Mouse (Mus musculus): ENCODE measurements around the gene Rpl27. TPM values are rescaled to one million over a fixed set of nuclear protein-coding genes. Genes with fewer than 3 reads are reported as not detected.
"Not testable (repeated sequence)": the region's sequence is repeated elsewhere in the genome, so short reads cannot be mapped to it uniquely, and the experiment has no call there.

Gene Rpl27
- total RNA-seq, 1 experiment = 1,307 TPM

GRCm38 (mm10) chr11:101433396-101433795 lies 8.7 kb upstream of the Rpl27 start:
- DNase-seq (ENCODE audit: low read depth, low spot score) = no peak
- Histone ChIP-seq H3K9ac (ENCODE audit: insufficient read depth, low read depth, low read length, poor library complexity, severe bottlenecking) (no peak overlapping the region), H3K4me1 (ENCODE audit: control insufficient read depth in 2 of 2, insufficient read depth in 2 of 2, low read length in 2 of 2, poor library complexity in 1 of 2) (peaks cover 7 to 13% of the 10 kb centered on the region in 2 experiments), H3K36me3 (ENCODE audit: control insufficient read depth, insufficient read depth, low read length, poor library complexity, severe bottlenecking) (peaks cover 18% of the 10 kb centered on the region), H3K4me3 (ENCODE audit: insufficient read depth in 1 of 2, low read depth in 1 of 2, low read length in 2 of 2, poor library complexity in 1 of 2, severe bottlenecking in 1 of 2) (no peak overlapping the region), H3K9me3 (ENCODE audit: control insufficient read depth, insufficient read depth, low read depth, low read length) (no peaks in the 10 kb centered on the region), H3K27ac (ENCODE audit: insufficient read depth, low read depth, low read length, poor library complexity, severe bottlenecking) (no peak overlapping the region)
- TF ChIP-seq MAFK (IDR thresholded peaks at IDR 0.05; ENCODE audit: insufficient read depth, low read depth, low read length) (no peak), CHD2 (IDR thresholded peaks at IDR 0.05; ENCODE audit: low read depth, low read length) (no peak), ZNF384 (IDR thresholded peaks at IDR 0.05; ENCODE audit: low read depth, low read length) (no peak), HCFC1 (IDR thresholded peaks at IDR 0.05; ENCODE audit: borderline replicate concordance, insufficient read depth, low read length) (no peak), ZC3H11A (IDR thresholded peaks at IDR 0.05; ENCODE audit: borderline replicate concordance, low read depth, low read length) (no peak)
- in situ Hi-C loops (cut with MboI; ENCODE audit: low sequenced_read_pairs in 2 of 2, unreplicated experiment in 2 of 2) = no loop called here

GRCm38 (mm10) chr11:101435831-101436230 lies 6.3 kb upstream of the Rpl27 start:
- Histone ChIP-seq H3K9me3 (ENCODE audit: control insufficient read depth, insufficient read depth, low read depth, low read length) (no peaks in the 10 kb centered on the region), H3K4me3 (ENCODE audit: insufficient read depth in 1 of 2, low read depth in 1 of 2, low read length in 2 of 2, poor library complexity in 1 of 2, severe bottlenecking in 1 of 2) (no peak overlapping the region), H3K9ac (ENCODE audit: insufficient read depth, low read depth, low read length, poor library complexity, severe bottlenecking) (no peak overlapping the region), H3K27ac (ENCODE audit: insufficient read depth, low read depth, low read length, poor library complexity, severe bottlenecking) (no peak overlapping the region), H3K4me1 (ENCODE audit: control insufficient read depth in 2 of 2, insufficient read depth in 2 of 2, low read length in 2 of 2, poor library complexity in 1 of 2) (peaks cover 5 to 13% of the 10 kb centered on the region in 2 experiments; a peak in 3 of 4 replicates), H3K36me3 (ENCODE audit: control insufficient read depth, insufficient read depth, low read length, poor library complexity, severe bottlenecking) (peaks cover 15% of the 10 kb centered on the region)
- in situ Hi-C loops (cut with MboI; ENCODE audit: low sequenced_read_pairs in 2 of 2, unreplicated experiment in 2 of 2) = no loop called here
- DNase-seq (ENCODE audit: low read depth, low spot score) = no peak
- TF ChIP-seq CHD2 (IDR thresholded peaks at IDR 0.05; ENCODE audit: low read depth, low read length) = no peak

DNA sequence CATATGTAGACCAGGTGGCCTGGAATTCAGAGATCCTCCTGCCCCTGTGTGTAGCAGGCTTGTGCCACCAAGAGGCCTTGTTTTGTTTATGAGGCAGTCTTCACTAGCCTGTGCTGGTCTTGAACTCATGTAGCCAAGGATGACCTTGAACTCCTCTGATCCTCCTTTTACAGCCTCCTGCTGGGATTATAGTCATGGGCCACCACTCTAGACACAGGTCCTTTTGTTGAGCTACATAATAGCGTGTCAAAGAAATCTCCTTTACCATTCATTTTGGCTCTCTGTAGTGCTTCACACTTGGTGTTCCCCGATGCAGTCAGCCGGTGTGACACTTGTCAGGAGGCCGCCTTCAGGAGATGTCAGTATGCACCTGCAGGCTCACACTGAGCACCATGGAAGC lies 5.2 kb upstream of the Rpl27 start:
- no peak overlapping the region for H3K27ac ChIP-seq (ENCODE audit: insufficient read depth, low read depth, low read length, poor library complexity, severe bottlenecking)
- peaks cover 5 to 11% of the 10 kb centered on the region in 2 experiments; a peak in 3 of 4 replicates for H3K4me1 ChIP-seq (ENCODE audit: control insufficient read depth in 2 of 2, insufficient read depth in 2 of 2, low read length in 2 of 2, poor library complexity in 1 of 2)
- H3K4me3 ChIP-seq (ENCODE audit: insufficient read depth in 1 of 2, low read depth in 1 of 2, low read length in 2 of 2, poor library complexity in 1 of 2, severe bottlenecking in 1 of 2) = no peak overlapping the region
- H3K36me3 ChIP-seq (ENCODE audit: control insufficient read depth, insufficient read depth, low read length, poor library complexity, severe bottlenecking) = peaks cover 9% of the 10 kb centered on the region
- H3K9me3 ChIP-seq (ENCODE audit: control insufficient read depth, insufficient read depth, low read depth, low read length) = no peaks in the 10 kb centered on the region
- DNase-seq (ENCODE audit: low read depth, low spot score) = no peak
- in situ Hi-C loops (cut with MboI; ENCODE audit: low sequenced_read_pairs in 2 of 2, unreplicated experiment in 2 of 2) = no loop called here
- TF ChIP-seq HCFC1 (IDR thresholded peaks at IDR 0.05; ENCODE audit: borderline replicate concordance, insufficient read depth, low read length) (no peak), ZNF384 (IDR thresholded peaks at IDR 0.05; ENCODE audit: low read depth, low read length) (no peak), MAFK (IDR thresholded peaks at IDR 0.05; ENCODE audit: insufficient read depth, low read depth, low read length) (no peak), CHD2 (IDR thresholded peaks at IDR 0.05; ENCODE audit: low read depth, low read length) (no peak), ZC3H11A (IDR thresholded peaks at IDR 0.05; ENCODE audit: borderline replicate concordance, low read depth, low read length) (no peak)
- H3K9ac ChIP-seq (ENCODE audit: insufficient read depth, low read depth, low read length, poor library complexity, severe bottlenecking) = no peak overlapping the region

DNA sequence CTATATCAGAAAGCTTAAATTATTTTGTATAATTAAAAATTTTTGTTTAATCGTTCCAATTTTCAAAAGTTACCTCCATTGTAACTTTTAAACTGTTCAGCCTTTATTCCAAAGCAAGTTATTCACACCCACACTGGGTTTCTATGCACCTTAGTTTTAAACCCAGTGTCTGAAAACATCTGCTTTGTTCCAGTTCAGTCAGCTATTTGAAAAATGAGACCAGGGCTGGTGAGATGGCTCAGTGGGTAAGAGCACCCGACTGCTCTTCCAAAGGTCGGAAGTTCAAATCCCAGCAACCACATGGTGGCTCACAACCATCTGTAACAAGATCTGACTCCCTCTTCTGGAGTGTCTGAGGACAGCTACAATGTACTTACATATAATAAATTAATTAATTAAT lies 4.1 kb upstream of the Rpl27 start:
- DNase-seq (ENCODE audit: low read depth, low spot score); H3K4me3 ChIP-seq (ENCODE audit: insufficient read depth in 1 of 2, low read depth in 1 of 2, low read length in 2 of 2, poor library complexity in 1 of 2, severe bottlenecking in 1 of 2); H3K9ac ChIP-seq (ENCODE audit: insufficient read depth, low read depth, low read length, poor library complexity, severe bottlenecking); H3K27ac ChIP-seq (ENCODE audit: insufficient read depth, low read depth, low read length, poor library complexity, severe bottlenecking); in situ Hi-C loops (cut with MboI; ENCODE audit: low sequenced_read_pairs in 2 of 2, unreplicated experiment in 2 of 2); H3K9me3 ChIP-seq (ENCODE audit: control insufficient read depth, insufficient read depth, low read depth, low read length); H3K36me3 ChIP-seq (ENCODE audit: control insufficient read depth, insufficient read depth, low read length, poor library complexity, severe bottlenecking): not testable (repeated sequence)
- H3K4me1 ChIP-seq (ENCODE audit: control insufficient read depth in 2 of 2, insufficient read depth in 2 of 2, low read length in 2 of 2, poor library complexity in 1 of 2) = peaks cover 5 to 11% of the 10 kb centered on the region in 2 experiments; a peak in 3 of 4 replicates

DNA sequence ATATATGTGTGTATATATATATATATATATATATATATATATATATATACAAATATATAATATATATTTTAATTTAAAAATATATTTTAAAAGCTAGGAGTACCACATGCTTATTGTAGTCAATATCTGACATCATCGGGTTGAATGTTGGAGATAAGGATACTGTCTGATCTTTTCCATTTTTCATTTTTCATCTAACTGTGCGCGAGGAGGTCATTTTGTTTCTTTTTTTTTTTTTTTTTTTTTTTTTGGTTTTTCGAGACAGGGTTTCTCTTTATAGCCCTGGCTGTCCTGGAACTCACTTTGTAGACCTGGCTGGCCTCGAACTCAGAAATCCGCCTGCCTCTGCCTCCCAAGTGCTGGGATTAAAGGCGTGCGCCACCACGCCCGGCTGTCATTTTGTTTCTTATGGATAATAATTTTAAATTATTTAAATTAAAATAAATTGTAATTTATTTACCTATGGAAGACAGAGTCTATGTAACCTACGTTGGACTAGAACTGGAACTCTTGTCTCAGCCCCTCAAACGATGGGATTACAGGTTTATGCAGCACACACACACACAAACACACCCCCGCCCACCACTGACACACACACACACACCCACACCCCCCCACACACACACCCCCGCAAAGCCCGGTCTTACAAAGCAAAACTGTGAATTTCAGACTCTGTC lies 510 bp upstream of the Rpl27 start:
- H3K27ac ChIP-seq (ENCODE audit: insufficient read depth, low read depth, low read length, poor library complexity, severe bottlenecking); H3K4me1 ChIP-seq (ENCODE audit: control insufficient read depth in 2 of 2, insufficient read depth in 2 of 2, low read length in 2 of 2, poor library complexity in 1 of 2); in situ Hi-C loops (cut with MboI; ENCODE audit: low sequenced_read_pairs in 2 of 2, unreplicated experiment in 2 of 2); DNase-seq (ENCODE audit: low read depth, low spot score); H3K9me3 ChIP-seq (ENCODE audit: control insufficient read depth, insufficient read depth, low read depth, low read length); H3K9ac ChIP-seq (ENCODE audit: insufficient read depth, low read depth, low read length, poor library complexity, severe bottlenecking): not testable (repeated sequence)
- H3K4me3 ChIP-seq (ENCODE audit: insufficient read depth in 1 of 2, low read depth in 1 of 2, low read length in 2 of 2, poor library complexity in 1 of 2, severe bottlenecking in 1 of 2) = peak overlapping the region in 1 of 2 experiments; percentile 22; a peak in 1 of 4 replicates
- 0 out of 2 replicates have a peak, but pooled peaks have one; percentile 33 for TF ChIP-seq ZNF384 (IDR thresholded peaks at IDR 0.05; ENCODE audit: low read depth, low read length)
- peaks cover 25% of the 10 kb centered on the region for H3K36me3 ChIP-seq (ENCODE audit: control insufficient read depth, insufficient read depth, low read length, poor library complexity, severe bottlenecking)
